Mouse (Mus musculus) MEL (cell line): ENCODE data around the gene Lrrc3c. TPM values are rescaled to one million over a fixed set of nuclear protein-coding genes. Genes with fewer than 3 reads are reported as not detected.

Source experiments
- DNase-seq: peaks from one replicate; pipeline ENCODE4 v3.0.0; 2011; ENCODE audit warnings: low read depth, low spot score
- H3K27ac ChIP-seq: 2 replicates; pipeline ENCODE4 v1.5.1; 2012; ENCODE audit warnings: low read depth, mild to moderate bottlenecking, control low read depth, low read length, moderate library complexity; ENCODE audit not compliant: control insufficient read depth
- H3K27me3 ChIP-seq, 2 experiments: fragments of 150-350 bp in 1 of 2; sonication (generic) in 1 of 2; 2 replicates each; pipeline ENCODE4 v1.6.1; 2012; ENCODE audit warnings: low read length in 2 of 2, mild to moderate bottlenecking in 2 of 2, improper control_type of control experiment in 1 of 2, moderate library complexity in 1 of 2; ENCODE audit not compliant: insufficient read depth in 2 of 2, control insufficient read depth in 1 of 2
- H3K36me3 ChIP-seq, 2 experiments: 2 replicates each; pipeline ENCODE4 v1.6.1; 2012 to 2014; ENCODE audit warnings: low read length in 2 of 2, improper control_type of control experiment in 1 of 2, inconsistent platforms in 1 of 2, mild to moderate bottlenecking in 1 of 2; ENCODE audit not compliant: insufficient read depth in 2 of 2, control insufficient read depth in 1 of 2
- H3K4me1 ChIP-seq, 2 experiments: fragments of 150-350 bp in 1 of 2; sonication (generic) in 1 of 2; 2 replicates each; pipeline ENCODE4 v1.6.1; 2012; ENCODE audit warnings: low read length in 2 of 2, improper control_type of control experiment in 1 of 2, mild to moderate bottlenecking in 1 of 2; ENCODE audit not compliant: insufficient read depth in 2 of 2, control insufficient read depth in 1 of 2
- H3K4me3 ChIP-seq, 2 experiments: fragments of 150-350 bp in 1 of 2; sonication (generic) in 1 of 2; 2 replicates each; pipeline ENCODE4 v1.5.1; 2012; ENCODE audit warnings: low read depth in 2 of 2, low read length in 2 of 2, mild to moderate bottlenecking in 2 of 2, moderate library complexity in 2 of 2, control low read depth in 1 of 2, improper control_type of control experiment in 1 of 2; ENCODE audit not compliant: control insufficient read depth in 1 of 2, insufficient read depth in 1 of 2
- H3K79me2 ChIP-seq: 2 replicates; pipeline ENCODE4 v1.6.1; 2012; ENCODE audit warnings: mild to moderate bottlenecking, low read length, moderate library complexity; ENCODE audit not compliant: control insufficient read depth, poor library complexity, insufficient read depth
- H3K9ac ChIP-seq: 2 replicates; pipeline ENCODE4 v1.6.1; 2012; ENCODE audit warnings: low read depth, mild to moderate bottlenecking, control low read depth, low read length, moderate library complexity; ENCODE audit not compliant: control insufficient read depth, poor library complexity, severe bottlenecking
- H3K9me3 ChIP-seq: fragments of 150-350 bp; sonication (generic); replicated peaks from 2 replicates; pipeline ENCODE4 v1.6.1; 2012; ENCODE audit warnings: mild to moderate bottlenecking, low read length, improper control_type of control experiment, moderate library complexity; ENCODE audit not compliant: insufficient read depth
- BHLHE40 ChIP-seq: IDR thresholded peaks from 2 replicates; pipeline ENCODE4 v1.6.1; 2012; ENCODE audit warnings: low read depth, mild to moderate bottlenecking, inconsistent platforms, low read length, improper control_type of control experiment, borderline replicate concordance
- CHD1 ChIP-seq: IDR thresholded peaks from 2 replicates; pipeline ENCODE4 v1.6.1; 2012; ENCODE audit warnings: low read depth, mild to moderate bottlenecking, inconsistent platforms, low read length, improper control_type of control experiment
- CHD2 ChIP-seq: IDR thresholded peaks from 2 replicates; pipeline ENCODE4 v1.6.1; 2011; ENCODE audit warnings: low read length, improper control_type of control experiment
- CTCF ChIP-seq, 3 experiments: IDR thresholded peaks in 2 of 3; conservative IDR thresholded peaks in 1 of 3; 2 replicates each; pipeline ENCODE4 v1.5.1; 2011 to 2012; ENCODE audit warnings: low read length in 3 of 3, low read depth in 2 of 3, mild to moderate bottlenecking in 2 of 3, improper control_type of control experiment in 1 of 3, inconsistent platforms in 1 of 3, mixed read lengths in 1 of 3, moderate library complexity in 1 of 3; ENCODE audit not compliant: control insufficient read depth in 1 of 3, insufficient read depth in 1 of 3, poor library complexity in 1 of 3, severe bottlenecking in 1 of 3
- E2F4 ChIP-seq: IDR thresholded peaks from 2 replicates; pipeline ENCODE4 v1.6.1; 2011; ENCODE audit warnings: low read depth, low read length, improper control_type of control experiment, borderline replicate concordance
- ETS1 ChIP-seq: IDR thresholded peaks from 2 replicates; pipeline ENCODE4 v1.6.1; 2012; ENCODE audit warnings: low read depth, mild to moderate bottlenecking, inconsistent platforms, low read length, improper control_type of control experiment, moderate library complexity
- GATA1 ChIP-seq: IDR thresholded peaks from 2 replicates; pipeline ENCODE4 v1.6.1; 2011; ENCODE audit warnings: low read depth, low read length, improper control_type of control experiment
- HCFC1 ChIP-seq: IDR thresholded peaks from 2 replicates; pipeline ENCODE4 v1.6.1; 2012; ENCODE audit warnings: low read depth, mild to moderate bottlenecking, inconsistent platforms, low read length, improper control_type of control experiment, moderate library complexity
- JUND ChIP-seq: IDR thresholded peaks from 2 replicates; pipeline ENCODE4 v1.6.1; 2011; ENCODE audit warnings: low read depth, mild to moderate bottlenecking, improper control_type of control experiment, low read length
- KAT2A ChIP-seq: conservative IDR thresholded peaks from 2 replicates; pipeline ENCODE4 v1.6.1; 2012; ENCODE audit warnings: low read depth, low read length, improper control_type of control experiment, inconsistent platforms
- MAFK ChIP-seq: IDR thresholded peaks from 2 replicates; pipeline ENCODE4 v1.6.1; 2011; ENCODE audit warnings: low read depth, mild to moderate bottlenecking, low read length, improper control_type of control experiment, borderline replicate concordance
- MAX ChIP-seq: IDR thresholded peaks from 2 replicates; pipeline ENCODE4 v1.6.1; 2011; ENCODE audit warnings: low read length, improper control_type of control experiment
- MEF2A ChIP-seq: IDR thresholded peaks from 2 replicates; pipeline ENCODE4 v1.6.1; 2014; ENCODE audit warnings: low read depth, mild to moderate bottlenecking, inconsistent platforms, low read length, improper control_type of control experiment; ENCODE audit not compliant: poor library complexity, insufficient replicate concordance, severe bottlenecking; ENCODE audit errors: extremely low read depth
- MXI1 ChIP-seq: IDR thresholded peaks from 2 replicates; pipeline ENCODE4 v1.6.1; 2011; ENCODE audit warnings: mild to moderate bottlenecking, low read depth, low read length, improper control_type of control experiment
- MYB ChIP-seq: IDR thresholded peaks from 2 replicates; pipeline ENCODE4 v1.6.1; 2011; ENCODE audit warnings: mild to moderate bottlenecking, low read depth, low read length, improper control_type of control experiment
- MYC ChIP-seq: IDR thresholded peaks from 2 replicates; pipeline ENCODE4 v1.6.1; 2011; ENCODE audit warnings: low read depth, mild to moderate bottlenecking, low read length, improper control_type of control experiment, moderate library complexity
- POLR2AphosphoS5 ChIP-seq: IDR thresholded peaks from 2 replicates; pipeline ENCODE4 v1.6.1; 2012; ENCODE audit warnings: low read depth, borderline replicate concordance, mild to moderate bottlenecking, inconsistent platforms, low read length, moderate library complexity, mixed read lengths
- RAD21 ChIP-seq: IDR thresholded peaks from 2 replicates; pipeline ENCODE4 v1.6.1; 2011; ENCODE audit warnings: mild to moderate bottlenecking, low read depth, low read length, improper control_type of control experiment
- SIN3A ChIP-seq: IDR thresholded peaks from 2 replicates; pipeline ENCODE4 v1.6.1; 2012; ENCODE audit warnings: low read length, improper control_type of control experiment, inconsistent platforms
- SMC3 ChIP-seq: IDR thresholded peaks from 2 replicates; pipeline ENCODE4 v1.6.1; 2011; ENCODE audit warnings: low read depth, low read length, improper control_type of control experiment
- TAL1 ChIP-seq: IDR thresholded peaks from 2 replicates; pipeline ENCODE4 v1.6.1; 2012; ENCODE audit warnings: mild to moderate bottlenecking, inconsistent platforms, low read length, moderate library complexity, mixed read lengths
- TBP ChIP-seq: IDR thresholded peaks from 2 replicates; pipeline ENCODE4 v1.8.0; 2011; ENCODE audit warnings: low read depth, low read length, improper control_type of control experiment
- TCF12 ChIP-seq: IDR thresholded peaks from 2 replicates; pipeline ENCODE4 v1.6.1; 2014; ENCODE audit warnings: low read depth, mild to moderate bottlenecking, inconsistent platforms, low read length, improper control_type of control experiment, moderate library complexity
- USF1 ChIP-seq: IDR thresholded peaks from 2 replicates; pipeline ENCODE4 v1.6.1; 2014; ENCODE audit warnings: low read depth, mild to moderate bottlenecking, inconsistent platforms, low read length, improper control_type of control experiment, moderate library complexity
- USF2 ChIP-seq, 2 experiments: IDR thresholded peaks; 2 replicates each; pipeline ENCODE4 v1.6.1; 2011 to 2012; ENCODE audit warnings: improper control_type of control experiment in 2 of 2, low read length in 2 of 2, borderline replicate concordance in 1 of 2, inconsistent platforms in 1 of 2, low read depth in 1 of 2, mild to moderate bottlenecking in 1 of 2; ENCODE audit not compliant: insufficient read depth in 1 of 2
- ZC3H11A ChIP-seq: IDR thresholded peaks from 2 replicates; pipeline ENCODE4 v1.6.1; 2012; ENCODE audit warnings: low read depth, mild to moderate bottlenecking, inconsistent platforms, low read length, improper control_type of control experiment
- polyA plus RNA-seq, 2 experiments: library from polyadenylated mRNA; stranded (reverse) in 1 of 2; unstranded in 1 of 2; fragments of >175 nt in 1 of 2; fragments of >200 nt in 1 of 2; gene quantifications; 2 replicates each; pipeline versions ENCODE4 v1.2.1 to v1.2.4; 2012; ENCODE audit warnings: low replicate concordance in 2 of 2, low read depth in 1 of 2; ENCODE audit not compliant: insufficient read length in 2 of 2, insufficient read depth in 1 of 2, missing spikeins in 1 of 2
- total RNA-seq: library from RNA; depleted of rRNA; stranded (reverse); fragments of 300-350 nt; gene quantifications from 2 replicates; pipeline ENCODE4 v1.2.3, GENCODE M21; 2012

Lrrc3c gene
- total and polyA plus RNA-seq, 3 experiments = not detected

DNA sequence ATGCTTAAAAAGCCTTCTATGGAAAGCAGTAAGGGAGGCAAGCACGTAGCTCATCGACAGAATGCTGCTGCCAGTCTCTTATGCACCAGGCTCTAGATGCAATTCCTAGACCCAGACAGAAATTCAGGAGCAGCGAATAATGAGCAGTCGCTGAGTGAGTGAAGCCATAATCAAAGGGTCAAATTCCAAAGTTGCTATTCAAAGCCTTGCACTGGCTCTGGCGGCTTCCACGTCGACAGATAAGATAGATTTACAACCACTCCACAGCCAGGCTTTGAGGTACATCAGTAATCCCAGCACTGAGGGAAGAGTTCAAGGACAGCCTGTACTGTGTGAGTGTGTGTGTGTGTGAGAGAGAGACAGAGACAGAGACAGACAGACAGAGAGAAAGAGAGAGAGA is 37.1 kb upstream of the Lrrc3c start:
- Histone ChIP-seq H3K27me3 (peaks cover 24 to 51% of the 10 kb centered on the region in 2 experiments), H3K79me2 (no peaks in the 10 kb centered on the region), H3K4me3 (no peak overlapping the region), H3K9ac (no peak overlapping the region), H3K27ac (no peak overlapping the region), H3K9me3 (no peaks in the 10 kb centered on the region), H3K36me3 (no peaks in the 10 kb centered on the region), H3K4me1 (no peaks in the 10 kb centered on the region)
- no peak for TF ChIP-seq CTCF (IDR thresholded peaks at IDR 0.05 in 2 of 3, conservative IDR thresholded peaks at IDR 0.05 in 1 of 3; ENCODE audit: control insufficient read depth in 1 of 3, insufficient read depth in 1 of 3, low read depth in 2 of 3, low read length in 3 of 3, poor library complexity in 1 of 3, severe bottlenecking in 1 of 3)
- TF ChIP-seq RAD21 = no peak
- TF ChIP-seq TCF12 = no peak
- TF ChIP-seq TBP = no peak
- TF ChIP-seq MYB = no peak
- no peak for TF ChIP-seq MAX
- TF ChIP-seq MYC = no peak
- TF ChIP-seq TAL1 = no peak
- no peak for TF ChIP-seq CHD2
- TF ChIP-seq POLR2AphosphoS5 = no peak
- DNase-seq = no peak

DNA sequence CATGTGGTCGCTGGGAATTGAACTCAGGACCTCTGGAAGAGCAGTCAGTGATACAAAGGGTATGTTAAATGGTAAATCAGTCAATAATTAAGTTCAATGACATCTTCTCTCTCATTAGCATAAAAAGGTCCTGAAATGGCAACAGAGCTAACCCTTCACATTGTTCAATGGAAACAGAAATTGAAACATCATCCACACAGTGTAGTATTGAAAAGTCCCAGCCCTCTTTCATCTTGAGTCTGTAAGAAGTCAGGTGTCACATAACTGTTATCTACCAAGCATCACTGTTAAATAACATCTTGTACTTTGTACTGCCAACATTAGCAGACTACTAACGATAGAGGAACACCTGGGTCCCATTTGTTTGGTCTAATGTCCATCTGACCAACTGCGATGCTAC is 35.1 kb upstream of the Lrrc3c start:
- H3K79me2 ChIP-seq = no peaks in the 10 kb centered on the region
- no peak for DNase-seq
- TF ChIP-seq SIN3A (no peak), BHLHE40 (no peak), MAX (no peak), KAT2A (no peak), USF1 (no peak), ZC3H11A (no peak), TBP (no peak)
- no peaks in the 10 kb centered on the region for H3K4me1 ChIP-seq
- no peak overlapping the region for H3K27ac ChIP-seq
- H3K9ac ChIP-seq = no peak overlapping the region
- no peaks in the 10 kb centered on the region for H3K36me3 ChIP-seq
- H3K9me3 ChIP-seq = no peaks in the 10 kb centered on the region
- H3K27me3 ChIP-seq = peaks cover 31 to 43% of the 10 kb centered on the region in 2 experiments
- H3K4me3 ChIP-seq = no peak overlapping the region

- H3K4me1 ChIP-seq = no peaks in the 10 kb centered on the region
- peaks cover 29 to 36% of the 10 kb centered on the region in 2 experiments for H3K27me3 ChIP-seq
- H3K4me3 ChIP-seq = no peak overlapping the region
- H3K9me3 ChIP-seq = no peaks in the 10 kb centered on the region
- no peak overlapping the region for H3K27ac ChIP-seq
- no peak overlapping the region for H3K9ac ChIP-seq
- H3K36me3 ChIP-seq = no peaks in the 10 kb centered on the region
- H3K79me2 ChIP-seq = no peaks in the 10 kb centered on the region
- no peak for DNase-seq
- TF ChIP-seq CHD1 = no peak
- no peak for TF ChIP-seq TCF12
- TF ChIP-seq MAX = no peak
- no peak for TF ChIP-seq ZC3H11A
- no peak for TF ChIP-seq E2F4
- TF ChIP-seq MXI1 = no peak
- no peak for TF ChIP-seq SMC3
- TF ChIP-seq MEF2A = no peak
- TF ChIP-seq HCFC1 = no peak
- TF ChIP-seq GATA1 = no peak
- no peak for TF ChIP-seq JUND
- TF ChIP-seq USF2 (IDR thresholded peaks at IDR 0.05; ENCODE audit: borderline replicate concordance in 1 of 2, insufficient read depth in 1 of 2, low read depth in 1 of 2, low read length in 2 of 2) = no peak
- TF ChIP-seq TBP = no peak
- no peak for TF ChIP-seq KAT2A
- TF ChIP-seq MAFK = no peak
- TF ChIP-seq ETS1 = no peak
These were observed 34.1 kb upstream of the Lrrc3c start for GRCm38 (mm10) chr11:98563921-98564414.
